9 mouse cellular contexts compared by ENCODE assay signal in genomic region chr11:98922851-98923711, GRCm38 (mm10). TPM values are rescaled to one million over a fixed set of nuclear protein-coding genes. Genes with fewer than 3 reads are reported as not detected.
DNase-seq lines count a peak whose midpoint lies in the region; ATAC-seq and TF ChIP-seq lines count a peak whose summit lies in the region.
"Not testable (repeated sequence)": the region's sequence is repeated elsewhere in the genome, so short reads cannot be mapped to it uniquely, and the experiment has no call there.
"Had no signal": no experiment of that assay in that cellular context is flagged by ENCODE, and none has a peak within 500 bp of the region (broad histone marks: within the 10 kb centered on the region; RNA-seq: fewer than 3 reads in every experiment).

No protein-coding gene starts in this region.

- WGBS in heart, embryonic 11.5 days (ENCODE audit: insufficient replicate concordance) = 59% methylated on average over 16 of the region's 16 CpGs
- WGBS in hindbrain, embryonic 15.5 days = 40% methylated on average over 16 of the region's 16 CpGs
- 34% methylated on average over 16 of the region's 16 CpGs for WGBS in lung, embryonic 14.5 days
- 45% methylated on average over 16 of the region's 16 CpGs for WGBS in neural tube, embryonic 12.5 days

- H3K27ac ChIP-seq in brown adipose tissue, adult 24 weeks (replicated peaks; ENCODE audit: low read depth, low read length) = peak overlapping the region; percentile 20; the same call in 1 of the 2 replicates
- H3K27ac ChIP-seq in embryonic fibroblast, embryonic 13.5 days (ENCODE audit: insufficient read depth, low read length) = peak overlapping the region; percentile 66
- peak overlapping the region; percentile 3; the same call in 1 of the 2 replicates for H3K27ac ChIP-seq in heart, embryonic 11.5 days (ENCODE audit: low read depth, low read length)
- peak overlapping the region; percentile 41; the same call in 1 of the 2 replicates for H3K27ac ChIP-seq in hindbrain, embryonic 15.5 days (replicated peaks)
- H3K27ac ChIP-seq in lung, embryonic 14.5 days (ENCODE audit: low read depth) = peak overlapping the region; percentile 95
- not testable (repeated sequence) for H3K27ac ChIP-seq in neural tube, embryonic 12.5 days

- not testable (repeated sequence) for TF ChIP-seq POLR2A in embryonic fibroblast, embryonic 13.5 days (IDR thresholded peaks at IDR 0.05; ENCODE audit: low read depth, low read length)

- H3K36me3 ChIP-seq in heart, embryonic 11.5 days (ENCODE audit: control insufficient read depth, insufficient read depth, low read length) = peaks cover 12% of the 10 kb centered on the region; the same call in 1 of the 2 replicates
- H3K36me3 ChIP-seq in hindbrain, embryonic 15.5 days; neural tube, embryonic 12.5 days: not testable (repeated sequence)
- H3K36me3 ChIP-seq in lung, embryonic 14.5 days (ENCODE audit: insufficient read depth) = peaks cover 40% of the 10 kb centered on the region

- H3K9me3 ChIP-seq in heart, embryonic 11.5 days (replicated peaks; ENCODE audit: control insufficient read depth, low read length); hindbrain, embryonic 15.5 days; lung, embryonic 14.5 days (ENCODE audit: low read depth, low read length); neural tube, embryonic 12.5 days: not testable (repeated sequence)

- peak; percentile 70 for DNase-seq in kidney, postnatal 10 days
- DNase-seq in lung, embryonic 14.5 days = peak; percentile 91

- ATAC-seq in heart, embryonic 11.5 days (replicated peaks; ENCODE audit: insufficient number of reproducible peaks, low FRiP score, low TSS enrichment); hindbrain, embryonic 15.5 days (ENCODE audit: low FRiP score, low read depth); neural tube, embryonic 12.5 days (ENCODE audit: low FRiP score, low read depth): not testable (repeated sequence)
- peak; percentile 75 for ATAC-seq in lung, embryonic 14.5 days (ENCODE audit: insufficient read depth)

- H3K27me3 ChIP-seq in heart, embryonic 11.5 days (ENCODE audit: control insufficient read depth, insufficient read depth, low read length); hindbrain, embryonic 15.5 days; lung, embryonic 14.5 days (ENCODE audit: insufficient read depth, low read length); neural tube, embryonic 12.5 days (replicated peaks): not testable (repeated sequence)

- peaks cover 18% of the 10 kb centered on the region for H3K4me1 ChIP-seq in brown adipose tissue, adult 24 weeks (ENCODE audit: control insufficient read depth, insufficient read depth, insufficient read length, low read length)
- peaks cover 19% of the 10 kb centered on the region for H3K4me1 ChIP-seq in embryonic fibroblast, embryonic 13.5 days (ENCODE audit: control insufficient read depth, insufficient read depth, low read length)
- peaks cover 29% of the 10 kb centered on the region for H3K4me1 ChIP-seq in heart, embryonic 11.5 days (ENCODE audit: control insufficient read depth, insufficient read depth, low read length)
- H3K4me1 ChIP-seq in hindbrain, embryonic 15.5 days (replicated peaks) = peaks cover 50% of the 10 kb centered on the region
- H3K4me1 ChIP-seq in lung, embryonic 14.5 days (ENCODE audit: insufficient read depth) = peaks cover 46% of the 10 kb centered on the region
- H3K4me1 ChIP-seq in neural tube, embryonic 12.5 days = peaks cover 58% of the 10 kb centered on the region

- H3K4me2 ChIP-seq in heart, embryonic 11.5 days; hindbrain, embryonic 15.5 days: not testable (repeated sequence)
- H3K4me2 ChIP-seq in lung, embryonic 14.5 days = peak overlapping the region; percentile 20; the same call in 1 of the 2 replicates
- peak overlapping the region; percentile 0; the same call in 1 of the 2 replicates for H3K4me2 ChIP-seq in neural tube, embryonic 12.5 days (replicated peaks)

- H3K4me3 ChIP-seq in brown adipose tissue, adult 24 weeks (ENCODE audit: insufficient read depth, low read depth, low read length); embryonic fibroblast, embryonic 13.5 days (ENCODE audit: insufficient read depth, low read length); heart, embryonic 11.5 days (ENCODE audit: low read depth, low read length); hindbrain, embryonic 15.5 days; lung, embryonic 14.5 days (ENCODE audit: low read depth, low read length); neural tube, embryonic 12.5 days: not testable (repeated sequence)

- not testable (repeated sequence) for H3K9ac ChIP-seq in heart, embryonic 11.5 days (ENCODE audit: low read depth, low read length); hindbrain, embryonic 15.5 days; lung, embryonic 14.5 days; neural tube, embryonic 12.5 days

- not testable (repeated sequence) for TF ChIP-seq CTCF in embryonic fibroblast, embryonic 13.5 days (IDR thresholded peaks at IDR 0.05; ENCODE audit: borderline replicate concordance, insufficient read depth, low read length); lung, embryonic 14.5 days (IDR thresholded peaks at IDR 0.05; ENCODE audit: low read depth)

RNA-seq across cellular contexts. Expression of gene Rara, which starts 4.5 kb away (rescaled TPM):
- polyA plus RNA-seq in brown adipose tissue, adult 24 weeks (2012; ENCODE audit: insufficient read depth, insufficient read length, missing spikeins) = 3.2 and 5.5 TPM in 2 replicates
- 26.8 and 28.2 TPM in 2 replicates for polyA plus RNA-seq in embryonic fibroblast, embryonic 13.5 days (2011; ENCODE audit: insufficient read length, low read depth, missing spikeins)
- 34.9 and 36.6 TPM in 2 replicates for polyA plus RNA-seq in heart, embryonic 11.5 days (2014; fragmentation: Nextera tagmentation; extraction: Ambion mirVana)
- polyA plus RNA-seq in hindbrain, embryonic 15.5 days (2015; fragmentation: Nextera tagmentation; extraction: Ambion mirVana) = 11.4 and 16.8 TPM in 2 replicates
- 43.2 and 45.3 TPM in 2 replicates for polyA plus RNA-seq in lung, embryonic 14.5 days (2014; fragmentation: Nextera tagmentation; extraction: Ambion mirVana)
- polyA plus RNA-seq in neural tube, embryonic 12.5 days (2016; fragmentation: Nextera tagmentation; extraction: Ambion mirVana) = 51.1 and 52.5 TPM in 2 replicates

RNA-seq across cellular contexts. Expression of gene Cdc6, which starts 15.5 kb away (rescaled TPM):
- 0.28 and 1.7 TPM in 2 replicates for polyA plus RNA-seq in brown adipose tissue, adult 24 weeks (2012; ENCODE audit: insufficient read depth, insufficient read length, missing spikeins)
- polyA plus RNA-seq in embryonic fibroblast, embryonic 13.5 days (2011; ENCODE audit: insufficient read length, low read depth, missing spikeins) = 7.4 and 11.8 TPM in 2 replicates
- polyA plus RNA-seq in heart, embryonic 11.5 days (2014; fragmentation: Nextera tagmentation; extraction: Ambion mirVana) = 33.6 and 34.0 TPM in 2 replicates
- polyA plus RNA-seq in hindbrain, embryonic 15.5 days (2015; fragmentation: Nextera tagmentation; extraction: Ambion mirVana) = 5.5 and 6.0 TPM in 2 replicates
- 47.0 and 48.1 TPM in 2 replicates for polyA plus RNA-seq in lung, embryonic 14.5 days (2014; fragmentation: Nextera tagmentation; extraction: Ambion mirVana)
- polyA plus RNA-seq in neural tube, embryonic 12.5 days (2016; fragmentation: Nextera tagmentation; extraction: Ambion mirVana) = 18.4 and 19.2 TPM in 2 replicates

RNA-seq across cellular contexts. Expression of gene Wipf2, which starts 59.6 kb away (rescaled TPM):
- polyA plus RNA-seq in brown adipose tissue, adult 24 weeks (2012; ENCODE audit: insufficient read depth, insufficient read length, missing spikeins) = 5.2 and 5.8 TPM in 2 replicates
- 10.7 and 11.4 TPM in 2 replicates for polyA plus RNA-seq in embryonic fibroblast, embryonic 13.5 days (2011; ENCODE audit: insufficient read length, low read depth, missing spikeins)
- polyA plus RNA-seq in heart, embryonic 11.5 days (2014; fragmentation: Nextera tagmentation; extraction: Ambion mirVana) = 3.8 and 4.0 TPM in 2 replicates
- 4.4 and 4.5 TPM in 2 replicates for polyA plus RNA-seq in hindbrain, embryonic 15.5 days (2015; fragmentation: Nextera tagmentation; extraction: Ambion mirVana)
- 4.7 and 5.7 TPM in 2 replicates for polyA plus RNA-seq in lung, embryonic 14.5 days (2014; fragmentation: Nextera tagmentation; extraction: Ambion mirVana)
- 4.2 and 5.4 TPM in 2 replicates for polyA plus RNA-seq in neural tube, embryonic 12.5 days (2016; fragmentation: Nextera tagmentation; extraction: Ambion mirVana)

RNA-seq across cellular contexts. Expression of gene Gjd3, which starts 59.7 kb away (rescaled TPM):
- polyA plus RNA-seq in brown adipose tissue, adult 24 weeks (2012; ENCODE audit: insufficient read depth, insufficient read length, missing spikeins) = not detected in 2 replicates
- polyA plus RNA-seq in embryonic fibroblast, embryonic 13.5 days (2011; ENCODE audit: insufficient read length, low read depth, missing spikeins) = not detected in 2 replicates
- polyA plus RNA-seq in heart, embryonic 11.5 days (2014; fragmentation: Nextera tagmentation; extraction: Ambion mirVana) = 1.3 and 1.5 TPM in 2 replicates
- 1.8 and 3.1 TPM in 2 replicates for polyA plus RNA-seq in hindbrain, embryonic 15.5 days (2015; fragmentation: Nextera tagmentation; extraction: Ambion mirVana)
- 0.31 TPM in 1 of 2 replicates, not detected in the other for polyA plus RNA-seq in lung, embryonic 14.5 days (2014; fragmentation: Nextera tagmentation; extraction: Ambion mirVana)
- 1.8 and 2.0 TPM in 2 replicates for polyA plus RNA-seq in neural tube, embryonic 12.5 days (2016; fragmentation: Nextera tagmentation; extraction: Ambion mirVana)
- polyA plus RNA-seq: liver, embryonic 15.5 days; midbrain, embryonic 10.5 days had no signal
